Mouse (Mus musculus) stomach, postnatal 0 days (tissue): ENCODE measurements around the gene Pptc7. TPM values are rescaled to one million over a fixed set of nuclear protein-coding genes. Genes with fewer than 3 reads are reported as not detected.

ENCODE experiments used
- ATAC-seq: fragments of 200-750 bp; cut with Nextera tagmentation; 2 replicates; pipeline ENCODE4 v1.8.0; 2017; ENCODE audit not compliant: low FRiP score, low TSS enrichment
- DNase-seq: peaks from one replicate; pipeline ENCODE4 v3.0.0-alpha.2; 2016; ENCODE audit warnings: low spot score
- H3K27ac ChIP-seq: fragments of 300-500 bp; sonication (generic); replicated peaks from 2 replicates; pipeline ENCODE4 v1.5.1; 2014; ENCODE audit warnings: mild to moderate bottlenecking, control low read depth
- H3K27me3 ChIP-seq: fragments of 300-500 bp; sonication (generic); 2 replicates; pipeline ENCODE4 v1.6.1; 2014; ENCODE audit warnings: low read length; ENCODE audit not compliant: control insufficient read depth, insufficient read depth
- H3K36me3 ChIP-seq: fragments of 300-500 bp; sonication (generic); 2 replicates; pipeline ENCODE4 v1.6.1; 2014; ENCODE audit warnings: low read length, mixed read lengths; ENCODE audit not compliant: control insufficient read depth, insufficient read depth
- H3K4me1 ChIP-seq: fragments of 300-500 bp; sonication (generic); replicated peaks from 2 replicates; pipeline ENCODE4 v1.6.1; 2014; ENCODE audit warnings: antibody characterized with exemption; ENCODE audit not compliant: control insufficient read depth, insufficient read depth
- H3K4me2 ChIP-seq: fragments of 300-500 bp; sonication (generic); replicated peaks from 2 replicates; pipeline ENCODE4 v1.6.1; 2014; ENCODE audit warnings: low read depth, mild to moderate bottlenecking, control low read depth, moderate library complexity
- H3K4me3 ChIP-seq: fragments of 300-500 bp; sonication (generic); 2 replicates; pipeline ENCODE4 v1.5.1; 2014; ENCODE audit warnings: low read depth, low read length, control low read depth
- H3K9ac ChIP-seq: fragments of 300-500 bp; sonication (generic); 2 replicates; pipeline ENCODE4 v1.6.1; 2014; ENCODE audit warnings: mild to moderate bottlenecking, low read length, control low read depth, mixed read lengths
- H3K9me3 ChIP-seq: fragments of 300-500 bp; sonication (generic); 2 replicates; pipeline ENCODE4 v1.6.1; 2016; ENCODE audit warnings: low read length; ENCODE audit not compliant: control insufficient read depth
- CTCF ChIP-seq: IDR thresholded peaks from 2 replicates; pipeline ENCODE4 v1.5.1; 2016; ENCODE audit warnings: antibody characterized with exemption, low read depth, mild to moderate bottlenecking, moderate library complexity
- EP300 ChIP-seq: optimal IDR thresholded peaks from 2 replicates; pipeline ENCODE3; 2016; ENCODE audit warnings: antibody characterized with exemption
- WGBS: fragments of 180-500 bp; shearing (Covaris S2); extraction: QIAGEN DNeasy Blood & Tissue Kit; methylation state at CpG from one replicate; pipeline ENCODE4 v1.1.7; 2014; 5-methylcytosine and 5-hydroxymethylcytosine counted together
- polyA plus RNA-seq: library from polyadenylated mRNA; unstranded; fragments of >200 nt; fragmentation: Nextera tagmentation; extraction: Ambion mirVana; gene quantifications from 2 replicates; pipeline ENCODE4 v1.2.1, GENCODE M21; 2015

Gene Pptc7
- polyA plus RNA-seq, 1 experiment from 2014 or later, result 7.8 TPM

DNA sequence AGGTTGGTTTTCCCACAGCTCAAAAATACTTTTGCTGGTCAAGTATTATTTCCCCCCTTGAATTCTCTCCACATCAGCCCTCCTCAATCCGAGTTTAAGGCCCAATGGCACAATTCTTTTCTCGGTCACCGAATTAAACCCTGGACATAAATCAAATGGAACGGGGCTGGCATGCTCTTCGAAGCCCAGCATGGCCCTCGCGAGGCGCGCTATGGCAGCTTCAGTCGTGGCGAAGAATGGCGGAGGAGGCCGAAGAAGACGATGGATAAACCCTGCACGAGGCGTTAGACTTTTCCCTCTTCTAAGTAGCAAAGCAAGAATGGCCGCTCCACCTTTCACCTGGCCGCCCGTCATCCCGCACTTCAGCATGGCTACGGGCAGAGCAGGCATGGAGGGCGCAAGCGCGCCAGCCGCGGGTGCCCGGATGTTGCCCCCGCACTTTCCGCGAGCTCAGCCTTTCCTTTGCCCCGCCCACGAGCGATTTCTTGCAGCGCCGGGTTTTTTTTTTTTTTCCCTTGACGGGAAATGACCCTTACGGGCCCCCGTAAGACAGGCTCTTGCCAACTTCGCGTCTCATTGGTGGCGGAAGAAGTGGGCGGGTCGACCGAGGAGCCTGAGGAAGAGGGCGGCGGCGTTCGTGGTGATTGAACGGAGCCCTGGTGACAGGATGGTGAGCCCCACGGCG lies 69.8 kb downstream of the Pptc7 start, which contains the start of the genes Rad9b and Vps29:
TSS of gene Rad9b (minus strand) at position 427 of the 685 bp plus-strand sequence.
TSS of gene Vps29 (plus strand) at position 563 of the 685 bp plus-strand sequence.
- H3K36me3 ChIP-seq, result no peaks in the 10 kb centered on the region
- DNase-seq, result peak; percentile 99
- peak within 1 kb of the TSS; percentile 91 for H3K9ac ChIP-seq
- under 1% methylated on average over 51 of the region's 51 CpGs for WGBS
- ATAC-seq, result peak; percentile 93
- H3K9me3 ChIP-seq, result no peaks in the 10 kb centered on the region
- H3K4me2 ChIP-seq, result peak within 1 kb of the TSS; percentile 84
- no peaks in the 10 kb centered on the region; the same call in 1 of the 2 replicates for H3K4me1 ChIP-seq
- TF ChIP-seq EP300 (peak; percentile 70), CTCF (no peak)
- H3K27ac ChIP-seq, result peak within 1 kb of the TSS; percentile 81
- peak within 1 kb of the TSS; percentile 93 for H3K4me3 ChIP-seq
- H3K27me3 ChIP-seq, result no peaks in the 10 kb centered on the region

- ATAC-seq (no peak), DNase-seq (no peak)
Measured at GRCm38 (mm10) chr5:122354492-122355067, 70.4 kb downstream of the Pptc7 start.

DNA sequence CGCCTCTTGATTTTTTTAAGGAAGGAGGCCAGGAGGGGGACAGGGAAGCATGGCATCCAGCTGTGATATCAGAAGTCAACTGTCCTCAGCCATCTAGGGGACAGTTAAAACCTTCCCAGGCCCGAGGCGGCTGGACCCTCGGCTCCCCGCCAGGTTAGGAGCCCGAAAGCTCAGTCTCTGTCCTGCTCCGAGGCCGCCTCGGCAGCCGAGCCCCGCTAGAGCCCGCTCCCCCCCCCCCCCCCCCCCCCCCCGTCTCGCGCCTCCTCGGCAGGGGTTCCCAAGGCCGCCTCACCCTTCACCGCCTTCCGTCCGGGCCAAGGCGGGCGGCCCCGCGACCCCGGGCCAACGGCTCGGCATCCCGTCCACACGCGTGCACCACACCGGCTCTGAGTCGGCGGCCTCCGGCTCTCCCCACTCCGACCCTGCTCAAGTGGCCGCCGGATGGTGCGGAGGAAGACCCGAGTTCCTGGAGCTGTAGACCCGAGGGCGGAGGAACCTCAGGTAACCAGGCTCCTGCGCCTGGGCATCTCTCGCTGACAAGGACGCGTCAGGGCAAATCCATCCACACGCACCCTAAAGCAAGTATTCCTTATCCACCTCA lies 87.5 kb downstream of the Pptc7 start, which contains the start of gene Gpn3:
TSS of gene Gpn3 (plus strand) at position 286 of the 601 bp plus-strand sequence.
- DNase-seq, result no peak

More at GRCm38 (mm10) chr5:122354492-122355067, 70.4 kb downstream of the Pptc7 start:
- H3K9me3 ChIP-seq, result no peaks in the 10 kb centered on the region
- 1% methylated on average over 52 of the region's 57 CpGs for WGBS
- peak overlapping the region; percentile 91 for H3K9ac ChIP-seq
- H3K27me3 ChIP-seq, result no peaks in the 10 kb centered on the region
- peak overlapping the region; percentile 81 for H3K27ac ChIP-seq
- H3K4me2 ChIP-seq, result peak overlapping the region; percentile 84
- H3K36me3 ChIP-seq, result no peaks in the 10 kb centered on the region
- H3K4me3 ChIP-seq, result peak overlapping the region; percentile 93
- TF ChIP-seq CTCF (peak; percentile 42), EP300 (no peak)
- no peaks in the 10 kb centered on the region; the same call in 1 of the 2 replicates for H3K4me1 ChIP-seq

DNA sequence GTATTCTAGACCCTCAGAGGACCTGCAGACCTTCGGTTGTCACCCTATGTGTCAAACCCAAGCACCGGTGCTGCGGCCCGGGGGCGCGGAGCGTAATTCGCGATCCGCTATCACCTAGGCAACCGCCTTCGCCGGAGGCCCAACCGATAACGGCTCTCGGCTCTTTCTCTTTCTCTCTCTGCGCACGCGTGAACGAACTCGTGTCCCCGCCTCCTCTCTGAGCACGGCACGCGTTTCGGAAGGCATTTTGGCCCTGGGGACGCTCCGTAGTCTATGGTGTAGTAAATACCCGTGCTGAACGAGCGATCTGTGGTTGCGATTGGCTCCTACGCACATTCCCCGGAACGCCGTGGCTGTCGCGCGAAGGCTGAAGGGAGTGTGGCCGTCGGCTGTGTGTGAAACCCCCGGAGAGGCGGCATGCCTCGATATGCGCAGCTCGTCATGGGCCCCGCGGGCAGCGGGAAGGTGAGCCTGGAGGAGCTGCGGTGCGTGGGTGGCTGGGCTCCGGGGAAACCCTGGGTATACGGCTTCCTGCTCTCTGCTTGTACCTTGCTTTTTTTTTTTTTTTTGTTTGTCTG lies 88.1 kb downstream of the Pptc7 start, which contains the start of gene Fam216a:
TSS of gene Fam216a (minus strand) at position 173 of the 578 bp plus-strand sequence.
- TF ChIP-seq CTCF, result 0 out of 2 replicates have a peak, but pooled peaks have one; percentile 10
- no peak for TF ChIP-seq EP300
- DNase-seq (peak; percentile 98), ATAC-seq (peak; percentile 95)
- WGBS, result under 1% methylated on average over 53 of the region's 53 CpGs
- H3K4me3 ChIP-seq, result peak within 1 kb of the TSS; percentile 70
- peaks cover 8% of the 10 kb centered on the region; the same call in 1 of the 2 replicates for H3K36me3 ChIP-seq
- H3K4me1 ChIP-seq, result no peaks in the 10 kb centered on the region
- peak within 1 kb of the TSS; percentile 78 for H3K9ac ChIP-seq
- H3K9me3 ChIP-seq, result no peaks in the 10 kb centered on the region
- H3K27ac ChIP-seq, result peak within 1 kb of the TSS; percentile 94
- peak within 1 kb of the TSS; percentile 72 for H3K4me2 ChIP-seq
- H3K27me3 ChIP-seq, result no peaks in the 10 kb centered on the region

More for the DNA sequence above, 87.5 kb downstream of the Pptc7 start, which contains the start of gene Gpn3:
- H3K9me3 ChIP-seq, result no peaks in the 10 kb centered on the region
- H3K4me3 ChIP-seq, result peak within 1 kb of the TSS; percentile 70
- H3K4me2 ChIP-seq, result peak within 1 kb of the TSS; percentile 72
- no peaks in the 10 kb centered on the region for H3K27me3 ChIP-seq
- peak within 1 kb of the TSS; percentile 94 for H3K27ac ChIP-seq
- WGBS, result 1% methylated on average over 27 of the region's 46 CpGs
- H3K9ac ChIP-seq, result peak within 1 kb of the TSS; percentile 78
- peaks cover 8% of the 10 kb centered on the region; the same call in 1 of the 2 replicates for H3K36me3 ChIP-seq
- TF ChIP-seq EP300 (no peak), CTCF (no peak)
- peak; percentile 71 for ATAC-seq
- H3K4me1 ChIP-seq, result no peaks in the 10 kb centered on the region

GRCm38 (mm10) chr5:122372878-122373277 lies 88.7 kb downstream of the Pptc7 start:
- Histone ChIP-seq H3K4me1 (no peaks in the 10 kb centered on the region), H3K9me3 (no peaks in the 10 kb centered on the region), H3K27me3 (no peaks in the 10 kb centered on the region), H3K36me3 (peaks cover 7% of the 10 kb centered on the region; the same call in 1 of the 2 replicates), H3K27ac (peak overlapping the region; percentile 94), H3K9ac (peak overlapping the region; percentile 78), H3K4me3 (peak overlapping the region; percentile 70), H3K4me2 (peak overlapping the region; percentile 72)
- 6% methylated on average over 5 of the region's 5 CpGs for WGBS
- DNase-seq (no peak), ATAC-seq (no peak)
- no peak for TF ChIP-seq CTCF
- TF ChIP-seq EP300, result no peak

Other genes with a start within 250 kb of the Pptc7 start
- gene Cux2, start 234.3 kb upstream of the Pptc7 start, polyA plus RNA-seq, result 1.2 and 1.5 TPM in 2 replicates
- gene Myl2, start 183.4 kb upstream of the Pptc7 start, polyA plus RNA-seq, result 0.21 and 0.30 TPM in 2 replicates
- 0.07 TPM in 2 replicates for gene Ccdc63, start 143.5 kb upstream of the Pptc7 start, polyA plus RNA-seq
- 104 and 112 TPM in 2 replicates for gene Ppp1cc, start 126.1 kb upstream of the Pptc7 start, polyA plus RNA-seq
- gene Hvcn1, start 77.6 kb upstream of the Pptc7 start, polyA plus RNA-seq, result 2.8 and 3.1 TPM in 2 replicates
- 2.3 TPM in 2 replicates for gene Tctn1, start 19.9 kb upstream of the Pptc7 start, polyA plus RNA-seq
- 5.2 and 5.3 TPM in 2 replicates for gene Rad9b, start 69.9 kb downstream of the Pptc7 start, polyA plus RNA-seq
- gene Vps29, start 70.0 kb downstream of the Pptc7 start, polyA plus RNA-seq, result 187 and 191 TPM in 2 replicates
- 40.5 and 41.5 TPM in 2 replicates for gene Gpn3, start 87.5 kb downstream of the Pptc7 start, polyA plus RNA-seq
- 23.8 and 26.0 TPM in 2 replicates for gene Fam216a, start 88.0 kb downstream of the Pptc7 start, polyA plus RNA-seq
- 147 TPM in 2 replicates for gene Arpc3, start 107.5 kb downstream of the Pptc7 start, polyA plus RNA-seq
- 20.7 and 21.7 TPM in 2 replicates for gene Anapc7, start 137.3 kb downstream of the Pptc7 start, polyA plus RNA-seq
- gene Atp2a2, start 217.9 kb downstream of the Pptc7 start, polyA plus RNA-seq, result 24.0 and 27.0 TPM in 2 replicates